Mouse (Mus musculus): ENCODE measurements at regions not wholly inside any gene's neighbourhood (a gene's known extent, or its start where the extent isn't known, plus 50 kb on each side); places are given as distances from the start of the nearest gene placed in this dataset.
A peak's percentile ranks its signal among the peaks of the same experiment; 100 is the strongest.

DNA sequence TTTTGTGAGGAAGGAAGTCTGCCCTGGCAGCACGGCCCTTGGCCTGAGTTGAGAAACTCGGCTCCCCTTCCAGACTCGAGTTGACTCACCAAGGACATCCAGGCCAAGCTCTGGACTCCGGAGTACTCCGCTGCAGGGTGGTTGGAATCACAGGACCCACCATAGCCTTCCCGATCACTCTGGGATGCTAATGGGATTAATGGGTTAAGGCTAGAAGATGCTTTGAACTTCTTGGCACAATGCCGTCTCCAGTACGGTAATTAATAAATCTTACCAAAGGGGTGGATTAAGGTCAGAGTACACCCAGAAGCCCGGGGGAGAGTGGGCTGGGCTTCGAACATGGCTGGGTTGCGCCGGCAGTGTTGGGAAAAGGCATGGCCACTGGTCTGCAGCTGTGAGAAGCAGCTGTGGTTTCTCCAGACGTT, 200.8 kb upstream of the Dio3 start:
- no peak for DNase-seq (ENCODE audit: low spot score in 2 of 2)

GRCm38 (mm10) chr12:110081831-110082615, 196.8 kb upstream of the Dio3 start:
- no peak for DNase-seq (ENCODE audit: low spot score in 2 of 2)

DNA sequence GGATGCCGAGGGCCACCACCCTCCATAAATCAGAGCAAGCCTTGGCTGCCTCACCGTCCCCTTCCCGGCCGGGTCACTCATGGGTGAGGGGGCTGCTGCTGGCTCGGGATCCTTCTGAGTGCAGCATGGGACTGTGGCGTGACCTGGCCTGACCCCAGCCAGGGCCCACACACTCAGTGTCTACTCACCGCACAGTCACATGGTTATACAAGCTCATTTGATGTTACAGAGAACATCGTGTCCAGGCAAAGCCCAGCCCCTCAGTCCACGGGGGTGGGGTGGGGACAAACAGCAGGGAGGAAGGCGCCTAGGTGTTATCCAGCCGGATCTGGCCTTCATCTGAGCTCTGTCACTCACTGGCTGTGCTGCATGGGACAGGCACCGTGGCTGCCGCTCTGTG, 195.9 kb upstream of the Dio3 start:
- no peak for DNase-seq (ENCODE audit: low spot score in 2 of 2)

GRCm38 (mm10) chr12:110083471-110083870, 195.4 kb upstream of the Dio3 start:
- no peak for DNase-seq (ENCODE audit: low spot score in 2 of 2)

DNA sequence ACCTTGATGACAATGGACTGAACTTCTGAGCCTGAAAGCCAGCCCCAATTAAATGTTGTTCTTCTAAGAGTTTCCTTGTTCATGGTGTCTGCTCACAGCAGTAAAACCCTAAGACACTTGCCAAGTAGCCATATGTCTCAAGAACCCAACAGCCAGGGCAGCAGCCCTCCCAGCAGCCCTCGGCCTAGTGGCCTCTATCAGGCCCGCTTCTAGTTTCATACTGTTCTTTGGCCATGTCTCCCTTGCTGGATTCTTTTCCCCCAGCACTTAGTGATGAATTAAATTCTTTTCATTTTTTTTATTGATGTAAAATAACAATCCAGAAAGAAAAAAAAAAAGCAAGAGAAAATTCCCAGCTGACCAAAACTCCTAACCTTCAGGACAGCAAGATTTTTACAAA, 191.9 kb upstream of the Dio3 start:
- DNase-seq (ENCODE audit: low spot score in 2 of 2) = no peak

- no peak for DNase-seq (ENCODE audit: low spot score in 2 of 2)
These were observed 191.1 kb upstream of the Dio3 start for GRCm38 (mm10) chr12:110087812-110088211.

GRCm38 (mm10) chr12:110102186-110102585, 176.7 kb upstream of the Dio3 start:
- DNase-seq (ENCODE audit: low spot score in 2 of 2) = no peak

GRCm38 (mm10) chr12:110112051-110112722, 166.7 kb upstream of the Dio3 start:
- no peak for DNase-seq (ENCODE audit: low spot score in 2 of 2)

- DNase-seq (ENCODE audit: low spot score in 2 of 2) = no peak
These were observed 166.2 kb upstream of the Dio3 start for GRCm38 (mm10) chr12:110112723-110113105.

GRCm38 (mm10) chr12:110120141-110120540, 158.7 kb upstream of the Dio3 start:
- DNase-seq (ENCODE audit: low spot score in 2 of 2) = no peak

- DNase-seq (ENCODE audit: low spot score in 2 of 2) = no peak
These were observed 155.9 kb upstream of the Dio3 start for GRCm38 (mm10) chr12:110122976-110123375.

GRCm38 (mm10) chr12:110126525-110126924, 152.3 kb upstream of the Dio3 start:
- no peak for DNase-seq (ENCODE audit: low spot score in 2 of 2)

DNA sequence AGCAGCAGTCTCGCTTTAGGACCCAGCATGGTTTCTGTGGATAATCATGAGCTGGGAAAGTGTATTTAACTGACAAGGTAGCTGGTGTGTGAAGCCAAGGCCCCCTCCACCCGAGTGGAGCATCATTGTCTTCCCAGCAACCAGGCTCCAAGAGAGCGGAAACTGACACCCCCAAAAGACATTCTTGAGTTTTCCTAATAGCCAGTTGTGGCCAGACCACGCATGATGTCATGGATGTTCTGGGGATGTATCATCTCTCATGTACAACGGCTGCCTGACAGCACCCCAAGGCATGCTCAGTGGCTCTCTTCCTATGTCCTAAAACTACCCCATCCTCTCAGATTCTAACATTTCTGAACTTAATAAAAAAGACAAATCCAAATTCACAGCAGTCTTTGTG, 133.5 kb upstream of the Dio3 start:
- no peak for DNase-seq (ENCODE audit: low spot score in 2 of 2)

DNA sequence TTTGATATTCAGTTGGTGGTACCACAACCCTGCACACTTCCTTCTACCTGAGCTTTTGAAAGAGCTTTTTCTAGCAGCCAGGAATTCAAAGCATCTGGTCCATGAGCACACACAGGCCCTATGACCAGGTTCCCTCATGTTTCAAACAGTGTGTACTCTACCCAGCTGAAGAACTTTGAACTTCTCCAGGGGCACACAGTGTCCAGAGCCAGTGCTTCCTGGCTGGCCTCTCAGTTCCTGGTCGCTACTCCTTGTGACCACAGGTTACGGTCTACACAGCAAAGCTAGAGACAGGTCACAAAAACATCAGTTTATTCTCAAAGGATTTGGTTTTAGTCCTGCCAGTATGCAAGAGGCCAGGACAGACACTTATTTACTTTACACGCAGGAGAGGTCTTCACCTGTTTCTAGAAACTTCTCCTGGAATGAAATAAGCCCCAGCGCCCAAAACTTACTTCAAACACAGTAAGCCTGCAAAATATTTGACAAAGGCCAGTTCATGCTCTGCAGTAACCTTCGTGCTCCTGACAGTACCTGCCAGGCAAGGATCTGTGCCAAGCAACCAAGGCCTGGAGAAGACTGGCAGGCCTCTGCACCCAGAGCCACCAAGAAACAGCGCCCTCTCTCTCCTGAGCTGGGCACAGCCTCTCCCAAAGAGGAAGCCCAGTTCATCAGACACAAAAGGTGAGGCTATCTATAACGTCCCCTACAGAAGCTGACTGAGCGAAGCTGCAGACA, 124.5 kb upstream of the Dio3 start:
- DNase-seq (ENCODE audit: low spot score in 2 of 2) = no peak

- no peak for DNase-seq (ENCODE audit: low spot score in 2 of 2)
These were observed 123.9 kb upstream of the Dio3 start for GRCm38 (mm10) chr12:110154963-110155325.

- no peak for DNase-seq (ENCODE audit: low spot score in 2 of 2)
These were observed 122.4 kb upstream of the Dio3 start for GRCm38 (mm10) chr12:110156441-110156840.

DNA sequence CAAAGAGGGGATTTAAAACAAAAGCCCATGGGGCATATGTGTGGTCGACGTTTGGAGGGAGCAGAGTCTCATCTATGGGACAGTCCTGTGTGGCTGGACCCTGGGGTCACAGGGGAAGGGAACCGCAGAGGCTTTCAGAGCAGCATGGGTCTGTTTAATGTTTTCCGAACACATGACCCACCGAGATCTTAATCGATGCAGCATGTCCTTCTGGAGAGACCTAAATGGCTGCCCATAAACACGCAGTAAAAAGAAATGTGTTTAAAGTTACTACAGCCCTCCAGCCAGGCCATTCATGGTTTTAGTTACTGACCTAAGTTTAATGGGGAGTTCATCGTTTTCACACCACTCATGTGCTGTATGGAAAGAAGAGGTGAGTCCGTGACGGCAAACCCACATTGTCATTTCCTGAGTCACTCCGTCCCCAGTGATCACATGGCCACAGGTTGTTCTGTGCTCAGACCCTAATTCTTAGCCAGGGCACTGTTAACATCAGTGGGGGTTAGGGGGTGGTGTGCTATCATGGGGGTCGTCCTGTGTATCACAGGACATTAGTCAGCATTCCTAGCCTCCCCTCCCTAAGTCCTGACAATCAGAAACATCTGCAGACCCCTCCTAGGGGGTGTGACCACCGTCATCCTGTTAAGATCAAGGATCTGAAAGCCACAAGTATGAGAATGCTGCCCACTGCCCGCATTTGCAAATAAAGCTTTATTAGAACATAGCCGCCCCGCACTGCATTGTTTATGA, 120.7 kb upstream of the Dio3 start:
- no peak for DNase-seq (ENCODE audit: low spot score in 2 of 2)

DNA sequence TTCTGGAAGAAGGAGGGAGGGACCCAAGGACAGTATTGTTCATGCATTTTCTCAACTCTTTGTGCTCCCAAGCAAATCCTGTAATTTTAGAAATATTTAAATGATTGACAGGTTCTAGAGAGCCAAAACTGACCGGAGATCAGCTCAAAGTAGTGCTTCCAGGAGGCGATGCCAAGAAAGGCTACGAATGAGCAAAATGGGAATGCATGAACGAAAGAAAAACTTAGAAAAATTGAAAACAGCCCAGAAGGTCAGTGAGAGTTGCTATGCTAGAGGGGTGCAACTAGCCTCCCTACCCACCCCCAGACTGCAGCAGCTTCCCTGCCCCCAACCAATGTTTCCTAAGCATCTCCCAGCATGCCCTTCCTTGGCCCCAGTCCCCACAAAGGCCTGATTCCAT, 117.6 kb upstream of the Dio3 start:
- DNase-seq (ENCODE audit: low spot score in 2 of 2) = no peak

DNA sequence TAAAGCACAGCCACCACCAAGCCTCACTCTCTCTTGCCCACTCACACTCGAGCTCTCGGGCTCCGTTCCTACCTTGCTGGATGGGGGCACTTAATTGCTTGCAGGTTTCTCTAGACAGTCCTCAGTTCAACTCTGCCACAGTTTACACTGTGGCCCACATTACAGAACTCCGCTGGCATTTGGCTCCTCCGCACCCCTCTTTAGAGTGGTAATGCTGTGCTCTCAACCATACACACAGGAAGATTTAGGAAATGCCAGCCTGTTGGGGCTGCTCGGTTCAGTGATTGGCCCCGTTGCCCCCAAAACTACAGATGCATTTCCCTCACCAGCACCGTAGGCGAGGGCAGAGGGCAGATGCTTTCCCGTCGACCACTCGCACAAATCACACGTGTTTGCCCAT, 113.4 kb upstream of the Dio3 start:
- no peak for DNase-seq (ENCODE audit: low spot score in 2 of 2)

- no peak for DNase-seq (ENCODE audit: low spot score in 2 of 2)
These were observed 110.5 kb upstream of the Dio3 start for GRCm38 (mm10) chr12:110168407-110168806.

DNA sequence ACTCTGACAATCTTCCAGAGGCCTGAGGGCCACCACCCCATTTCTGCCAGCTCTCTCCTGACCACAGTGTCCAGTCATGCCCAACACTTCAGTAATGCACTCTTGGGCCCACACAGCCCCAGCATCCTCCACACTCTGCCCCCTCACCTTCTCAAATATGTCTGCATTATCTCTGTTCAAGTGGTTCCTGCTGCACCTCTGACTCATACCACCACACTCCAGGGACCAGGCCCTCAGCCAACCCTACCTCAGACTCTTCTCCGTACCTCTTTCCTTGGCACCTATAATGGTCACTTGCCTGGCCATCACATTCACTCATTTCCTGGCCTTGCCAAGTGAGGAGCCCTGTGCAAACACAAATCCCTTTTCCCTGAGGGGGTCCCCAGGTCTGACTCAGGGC, 109.6 kb upstream of the Dio3 start:
- DNase-seq (ENCODE audit: low spot score in 2 of 2) = no peak

- peak in 1 of 2 experiments; percentile 30 for DNase-seq (ENCODE audit: low spot score in 2 of 2)
These were observed 108.4 kb upstream of the Dio3 start for GRCm38 (mm10) chr12:110170496-110170895.
